Comparison of ENCODE assay signal across 9 mouse cellular contexts in the genomic region with DNA sequence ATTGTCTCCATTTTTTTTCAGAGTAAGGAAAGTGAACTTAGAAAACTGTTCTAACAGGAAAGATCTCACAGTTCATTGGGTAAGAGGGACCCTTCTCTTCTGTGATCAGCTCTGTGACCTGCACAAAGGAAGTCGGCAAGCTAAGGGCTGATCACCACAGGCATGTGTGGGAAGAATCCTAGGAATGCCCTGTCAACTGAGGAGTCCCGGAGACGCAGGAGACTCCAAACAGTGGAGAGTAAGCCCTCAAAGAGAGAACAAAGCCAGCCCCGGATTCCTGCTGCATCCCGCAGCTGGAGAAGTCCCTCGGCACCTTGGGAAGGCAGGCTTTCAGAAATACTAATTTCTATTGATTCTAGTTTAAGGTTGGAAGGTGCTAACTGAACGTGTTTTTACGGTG. TPM values are rescaled to one million over a fixed set of nuclear protein-coding genes. Genes with fewer than 3 reads are reported as not detected.
DNase-seq lines count a peak whose midpoint lies in the region; ATAC-seq and TF ChIP-seq lines count a peak whose summit lies in the region.
"Had no signal": no experiment of that assay in that cellular context is flagged by ENCODE, and none has a peak within 500 bp of the region (broad histone marks: within the 10 kb centered on the region; RNA-seq: fewer than 3 reads in every experiment).

No protein-coding gene starts in this region.

- TF ChIP-seq CTCF in liver, embryonic 14.5 days (IDR thresholded peaks at IDR 0.05; ENCODE audit: low read depth): no peak
- no peak for TF ChIP-seq CTCF in olfactory bulb, adult 2 months (IDR thresholded peaks at IDR 0.05; ENCODE audit: insufficient read depth, low read depth, low read length)

- peak overlapping the region; percentile 18 for H3K4me3 ChIP-seq in heart, embryonic 11.5 days (ENCODE audit: low read depth, low read length)
- peak overlapping the region; percentile 92 for H3K4me3 ChIP-seq in hindbrain, embryonic 14.5 days (replicated peaks; ENCODE audit: low read length)
- H3K4me3 ChIP-seq in liver, embryonic 14.5 days (ENCODE audit: insufficient read depth in 1 of 2, low read depth in 2 of 2, low read length in 2 of 2): no peak overlapping the region; a peak in 1 of 4 replicates
- peak overlapping the region; percentile 27 for H3K4me3 ChIP-seq in olfactory bulb, adult 2 months (ENCODE audit: insufficient read depth, low read depth, low read length)

- peaks cover 10% of the 10 kb centered on the region for H3K36me3 ChIP-seq in heart, embryonic 11.5 days (ENCODE audit: control insufficient read depth, insufficient read depth, low read length)
- H3K36me3 ChIP-seq in hindbrain, embryonic 14.5 days (replicated peaks; ENCODE audit: control insufficient read depth, insufficient read depth): peaks cover 31% of the 10 kb centered on the region
- no peaks in the 10 kb centered on the region for H3K36me3 ChIP-seq in liver, embryonic 14.5 days (replicated peaks; ENCODE audit: control insufficient read depth, insufficient read depth, low read depth)

- no peak; the same call in 1 of the 2 replicates for ATAC-seq in heart, embryonic 11.5 days (replicated peaks; ENCODE audit: insufficient number of reproducible peaks, low FRiP score, low TSS enrichment)
- ATAC-seq in hindbrain, embryonic 14.5 days (ENCODE audit: low FRiP score): peak; percentile 39
- no peak for ATAC-seq in liver, embryonic 14.5 days (ENCODE audit: insufficient read depth)

- TF ChIP-seq EP300 in liver, embryonic 14.5 days (IDR thresholded peaks at IDR 0.05; ENCODE audit: low read depth): no peak

- DNase-seq in heart, postnatal 25 days (ENCODE audit: low spot score): no peak
- DNase-seq in hindbrain, embryonic 14.5 days (ENCODE audit: low spot score): no peak
- DNase-seq in liver, embryonic 14.5 days (ENCODE audit: low read depth in 3 of 3, low spot score in 3 of 3): no peak
- DNase-seq in ovary, postnatal 36 days (ENCODE audit: low spot score): no peak
- DNase-seq in left cerebral cortex, adult 9 months (ENCODE audit: low spot score in 2 of 2): no peak
- no peak for DNase-seq in ovary, postnatal 10 days (ENCODE audit: low spot score)

- H3K9me3 ChIP-seq in heart, embryonic 11.5 days (replicated peaks; ENCODE audit: control insufficient read depth, low read length): no peaks in the 10 kb centered on the region
- no peaks in the 10 kb centered on the region for H3K9me3 ChIP-seq in hindbrain, embryonic 14.5 days (ENCODE audit: control insufficient read depth, low read length)
- no peaks in the 10 kb centered on the region for H3K9me3 ChIP-seq in liver, embryonic 14.5 days (ENCODE audit: control insufficient read depth, low read length)

- H3K4me2 ChIP-seq in heart, embryonic 11.5 days: peak overlapping the region; percentile 58
- peak overlapping the region; percentile 78 for H3K4me2 ChIP-seq in hindbrain, embryonic 14.5 days (replicated peaks)
- H3K4me2 ChIP-seq in liver, embryonic 14.5 days (ENCODE audit: low read depth): peak overlapping the region; percentile 47

- H3K9ac ChIP-seq in heart, embryonic 11.5 days (ENCODE audit: low read depth, low read length): peak overlapping the region; percentile 48
- H3K9ac ChIP-seq in hindbrain, embryonic 14.5 days: peak overlapping the region; percentile 57
- H3K9ac ChIP-seq in liver, embryonic 14.5 days (replicated peaks): no peak overlapping the region

- H3K4me1 ChIP-seq in heart, embryonic 11.5 days (ENCODE audit: control insufficient read depth, insufficient read depth, low read length): peaks cover 44% of the 10 kb centered on the region
- H3K4me1 ChIP-seq in hindbrain, embryonic 14.5 days (replicated peaks; ENCODE audit: control insufficient read depth, insufficient read depth, low read length): peaks cover 85% of the 10 kb centered on the region
- peaks cover 0 to 11% of the 10 kb centered on the region in 2 experiments; a peak in 2 of 4 replicates for H3K4me1 ChIP-seq in liver, embryonic 14.5 days (replicated peaks; ENCODE audit: control insufficient read depth in 2 of 2, insufficient read depth in 2 of 2, low read length in 1 of 2)
- H3K4me1 ChIP-seq in olfactory bulb, adult 2 months (ENCODE audit: control insufficient read depth, insufficient read depth, low read length): peaks cover 12% of the 10 kb centered on the region

- no peaks in the 10 kb centered on the region for H3K27me3 ChIP-seq in heart, embryonic 11.5 days (ENCODE audit: control insufficient read depth, insufficient read depth, low read length)
- no peaks in the 10 kb centered on the region for H3K27me3 ChIP-seq in hindbrain, embryonic 14.5 days (ENCODE audit: control insufficient read depth, insufficient read depth, low read length)
- peaks cover 2% of the 10 kb centered on the region for H3K27me3 ChIP-seq in liver, embryonic 14.5 days (ENCODE audit: control insufficient read depth, insufficient read depth, low read length)
- H3K27me3 ChIP-seq: CH12.LX had no signal

- intact Hi-C loops in heart, postnatal 25 days (cut with DNase I): loop anchor here (10.0 kb wide), 2 partner anchors 446 to 694 kb away; no protein-coding TSS in a partner anchor

- 2% methylated on average over 8 of the region's 8 CpGs for WGBS in heart, embryonic 11.5 days (ENCODE audit: insufficient replicate concordance)
- 0% methylated on average over 8 of the region's 8 CpGs for WGBS in hindbrain, embryonic 14.5 days
- WGBS in liver, embryonic 14.5 days (ENCODE audit: insufficient replicate concordance): 25% methylated on average over 8 of the region's 8 CpGs
- 27% methylated on average over 8 of the region's 8 CpGs for WGBS in olfactory bulb, adult 2 months

- H3K27ac ChIP-seq in heart, embryonic 11.5 days (ENCODE audit: low read depth, low read length): peak overlapping the region; percentile 60
- H3K27ac ChIP-seq in hindbrain, embryonic 14.5 days: peak overlapping the region; percentile 84
- H3K27ac ChIP-seq in liver, embryonic 14.5 days: no peak overlapping the region
- H3K27ac ChIP-seq in olfactory bulb, adult 2 months (ENCODE audit: insufficient read depth, low read depth, low read length): peak overlapping the region; percentile 44; the same call in 1 of the 2 replicates

- no peak for TF ChIP-seq POLR2A in olfactory bulb, adult 2 months (IDR thresholded peaks at IDR 0.05; ENCODE audit: insufficient read depth, low read depth, low read length)

RNA-seq across cellular contexts. Expression of gene Rnd3, which starts 8.4 kb away (rescaled TPM):
- 39.9 and 40.4 TPM in 2 replicates for polyA plus RNA-seq in heart, embryonic 11.5 days (2014; fragmentation: Nextera tagmentation; extraction: Ambion mirVana)
- 10 to 100 TPM; 20.9 to 22.3 TPM for total RNA-seq in heart, postnatal 25 days (2021)
- polyA plus RNA-seq in hindbrain, embryonic 14.5 days (2014; fragmentation: Nextera tagmentation; extraction: Ambion mirVana): 125 and 150 TPM in 2 replicates
- 3.4 and 4.8 TPM in 2 replicates for polyA plus RNA-seq in liver, embryonic 14.5 days (2012; rRNA removed)
- polyA plus RNA-seq in liver, embryonic 14.5 days (2014; fragmentation: Nextera tagmentation; extraction: Ambion mirVana): 11.7 and 13.0 TPM in 2 replicates
- not detected in 2 replicates for polyA plus RNA-seq in olfactory bulb, adult 2 months (2012; ENCODE audit: insufficient read depth, insufficient read length, low replicate concordance, missing spikeins)

Comparison
In these comparisons a context has a peak if more than half of its experiments do, and no peak if none do; other contexts are left out.
1. H3K4me3 ChIP-seq: peak in heart, embryonic 11.5 days (single experiment), hindbrain, embryonic 14.5 days (single experiment) and olfactory bulb, adult 2 months (single experiment); none in liver, embryonic 14.5 days (0 of 2).
2. Peak in every context shown above with its lines, with median percentiles within 50 percentile points of each other: H3K4me2 ChIP-seq.